Mouse (Mus musculus) right cerebral cortex, adult 18-20 months (tissue): ENCODE measurements around the gene Brca2.
"Not testable (repeated sequence)": the region's sequence is repeated elsewhere in the genome, so short reads cannot be mapped to it uniquely, and the experiment has no call there.

Experiments
- DNase-seq: peaks from one replicate; pipeline ENCODE4 v3.0.0; 2022; ENCODE audit warnings: mixed read lengths

The Brca2 gene

GRCm38 (mm10) chr5:150521937-150522866, at the start of gene Brca2:
Gene Brca2 (plus strand): TSS chr5:150522630.
- DNase-seq = peak; percentile 93

- no peak for DNase-seq
Observed at GRCm38 (mm10) chr5:150477364-150477763, 45.1 kb upstream of the Brca2 start.

- no peak for DNase-seq
Observed at GRCm38 (mm10) chr5:150478612-150479011, 43.8 kb upstream of the Brca2 start.

- DNase-seq = no peak
Observed at GRCm38 (mm10) chr5:150485198-150485597, 37.2 kb upstream of the Brca2 start.

GRCm38 (mm10) chr5:150490285-150490684, 32.1 kb upstream of the Brca2 start:
- DNase-seq = no peak

GRCm38 (mm10) chr5:150490821-150491220, 31.6 kb upstream of the Brca2 start:
- DNase-seq = no peak

GRCm38 (mm10) chr5:150491573-150492173, 30.8 kb upstream of the Brca2 start:
- DNase-seq = not testable (repeated sequence)

- DNase-seq = no peak
Observed at GRCm38 (mm10) chr5:150495792-150496191, 26.6 kb upstream of the Brca2 start.

GRCm38 (mm10) chr5:150510451-150511225, 11.8 kb upstream of the Brca2 start:
- no peak for DNase-seq

- DNase-seq = no peak
Observed at GRCm38 (mm10) chr5:150513264-150513663, 9.2 kb upstream of the Brca2 start.

GRCm38 (mm10) chr5:150514027-150514426, 8.4 kb upstream of the Brca2 start:
- DNase-seq = no peak

- no peak for DNase-seq
Observed at GRCm38 (mm10) chr5:150518064-150518463, 4.4 kb upstream of the Brca2 start, which contains the start of gene Zar1l. Gene Zar1l (minus strand): TSS chr5:150518164.

GRCm38 (mm10) chr5:150519551-150519950, 2.9 kb upstream of the Brca2 start:
- no peak for DNase-seq

GRCm38 (mm10) chr5:150522867-150523234, 421 bp downstream of the Brca2 start:
- no peak for DNase-seq

GRCm38 (mm10) chr5:150525239-150525638, 2.8 kb downstream of the Brca2 start:
- no peak for DNase-seq

- no peak for DNase-seq
Observed at GRCm38 (mm10) chr5:150541302-150541701, 18.9 kb downstream of the Brca2 start.

GRCm38 (mm10) chr5:150543184-150543583, 20.8 kb downstream of the Brca2 start:
- DNase-seq = no peak

GRCm38 (mm10) chr5:150551637-150552036, 29.2 kb downstream of the Brca2 start:
- no peak for DNase-seq

- no peak for DNase-seq
Observed at GRCm38 (mm10) chr5:150559519-150560103, 37.2 kb downstream of the Brca2 start.

- DNase-seq = no peak
Observed at GRCm38 (mm10) chr5:150560851-150561250, 38.4 kb downstream of the Brca2 start.

- no peak for DNase-seq
Observed at GRCm38 (mm10) chr5:150561376-150561775, 38.9 kb downstream of the Brca2 start.

GRCm38 (mm10) chr5:150561783-150562182, 39.4 kb downstream of the Brca2 start:
- DNase-seq = no peak

- DNase-seq = no peak
Observed at GRCm38 (mm10) chr5:150564426-150564825, 42.0 kb downstream of the Brca2 start.
